Mouse (Mus musculus): ENCODE measurements around the gene Cenpl. TPM values are rescaled to one million over a fixed set of nuclear protein-coding genes. Genes with fewer than 3 reads are reported as not detected.
"Not testable (repeated sequence)": the region's sequence is repeated elsewhere in the genome, so short reads cannot be mapped to it uniquely, and the experiment has no call there.

The Cenpl gene
- total RNA-seq (2021): 10 to 100 TPM in 1 of 2 experiments, 1 to 10 TPM in 1; 9.6 to 10.2 TPM
- long read RNA-seq, experiment 1, full-length matches to known transcripts: 9 of 10 reads
- long read RNA-seq, experiment 1, partial matches to known transcripts: 1 of 10 reads
- long read RNA-seq, experiment 1, other reads (novel, unspliced or antisense): 0 of 10 reads
- long read RNA-seq, experiment 2, partial matches to known transcripts: 2 of 10 reads
- long read RNA-seq, experiment 2, other reads (novel, unspliced or antisense): 1 of 10 reads

DNA sequence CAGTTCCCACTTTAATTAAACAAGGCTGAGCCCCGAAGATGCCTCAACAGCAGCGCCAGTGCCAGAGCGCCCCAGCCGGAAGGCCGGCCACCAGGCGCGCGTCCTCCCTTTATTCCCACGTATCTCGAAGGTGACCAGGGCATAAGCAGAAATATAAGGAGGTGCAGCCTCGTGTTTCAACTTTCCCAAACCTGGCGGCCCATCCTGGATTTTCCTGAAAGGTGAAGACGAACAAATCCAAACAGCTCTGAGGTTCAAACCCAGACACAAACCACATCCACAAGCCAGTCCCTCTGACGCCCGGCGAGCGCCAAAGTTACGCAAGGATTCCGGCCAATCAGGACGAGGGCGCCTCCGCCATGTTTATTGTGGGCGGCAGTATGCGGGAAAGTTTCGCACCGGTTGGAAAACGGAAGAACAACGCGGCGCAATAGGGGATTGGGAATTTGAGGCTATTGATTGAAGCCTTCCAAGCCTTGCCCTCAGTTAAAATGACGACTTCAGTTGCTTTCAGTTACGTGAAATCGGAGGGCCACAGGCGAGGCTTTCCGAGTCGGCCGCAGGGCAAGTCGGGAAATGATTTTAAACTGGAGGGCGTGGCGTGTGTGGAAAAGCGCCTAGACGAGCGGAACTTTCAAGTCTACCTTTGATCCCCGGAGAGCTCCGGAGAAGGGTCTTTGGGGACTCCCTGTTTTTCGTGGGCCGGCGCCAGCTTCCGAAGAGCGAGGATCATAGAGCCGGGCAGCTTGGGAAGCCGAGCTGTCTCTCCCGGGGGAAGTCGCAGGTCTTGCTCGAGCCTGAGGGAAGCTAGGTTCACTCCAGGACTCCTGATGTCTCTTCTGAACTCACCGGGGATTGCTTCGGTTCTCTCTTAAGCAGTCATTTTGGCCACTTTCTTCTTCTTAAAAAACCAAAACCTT is at the start of gene Cenpl, which contains the start of gene Dars2:
Gene Cenpl (plus strand): TSS at position 362 of the 920 bp plus-strand sequence.
Gene Dars2 (minus strand): TSS at position 307 of the 920 bp plus-strand sequence.
- peak; percentile 83 to 94 for DNase-seq (ENCODE audit: low spot score in 2 of 2)

DNA sequence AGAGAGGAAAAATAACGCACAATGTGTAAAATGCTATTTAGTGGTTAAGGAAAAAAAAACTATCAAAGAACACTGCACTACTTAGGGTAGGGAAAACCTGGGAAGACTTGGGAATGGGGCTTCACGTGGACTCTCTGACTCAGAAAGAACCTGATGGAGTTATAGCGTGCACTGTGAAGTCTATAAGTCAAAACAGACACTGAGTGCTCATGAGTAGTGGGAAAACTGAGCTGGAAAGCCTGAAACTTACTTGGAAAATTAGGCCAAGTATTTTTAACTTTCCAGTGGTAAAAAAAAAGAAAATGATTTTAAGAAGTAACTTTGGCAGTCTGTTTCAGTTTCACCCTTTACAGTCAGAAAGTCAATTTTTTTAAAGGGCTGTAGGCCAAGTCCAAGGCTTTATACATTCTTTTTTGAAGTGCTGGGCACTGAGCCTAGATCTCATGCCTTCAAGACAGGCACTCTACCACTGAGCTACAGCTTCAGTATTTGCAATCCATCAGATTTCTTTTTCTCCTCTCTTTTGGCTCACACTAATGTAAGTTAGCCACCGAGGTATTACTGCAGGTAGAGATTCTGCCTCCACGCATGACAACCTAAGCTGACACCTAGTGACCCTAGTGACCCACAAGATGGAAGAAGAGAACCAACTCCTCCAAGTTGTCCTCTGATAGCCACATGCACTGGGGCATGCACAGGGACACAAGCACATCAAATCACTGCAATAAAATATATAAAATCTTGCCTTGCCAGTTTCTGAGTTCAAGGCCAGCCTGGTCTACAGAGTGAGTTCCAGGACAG is 44.9 kb upstream of the Cenpl start:
- DNase-seq (ENCODE audit: low spot score in 2 of 2): no peak

DNA sequence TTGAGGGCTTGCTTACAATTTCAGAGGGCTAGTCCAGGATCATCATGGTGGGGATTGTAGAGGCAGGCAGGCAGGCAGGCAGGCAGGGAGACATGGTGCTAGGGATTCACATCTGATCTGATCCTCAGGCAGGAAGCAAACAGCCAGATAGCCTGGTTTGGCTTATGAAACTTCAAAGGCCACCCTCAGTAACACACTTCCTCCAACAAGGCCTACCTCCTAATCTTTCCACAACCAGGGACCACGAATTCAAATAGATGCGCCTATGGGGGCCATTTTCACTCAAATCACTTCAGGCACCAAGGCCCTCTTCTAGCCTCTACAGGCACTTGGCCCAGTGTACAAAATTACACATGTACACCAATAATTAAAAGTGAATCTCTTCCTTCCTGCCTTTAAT is 43.3 kb upstream of the Cenpl start:
- no peak for DNase-seq (ENCODE audit: low spot score in 2 of 2)

DNA sequence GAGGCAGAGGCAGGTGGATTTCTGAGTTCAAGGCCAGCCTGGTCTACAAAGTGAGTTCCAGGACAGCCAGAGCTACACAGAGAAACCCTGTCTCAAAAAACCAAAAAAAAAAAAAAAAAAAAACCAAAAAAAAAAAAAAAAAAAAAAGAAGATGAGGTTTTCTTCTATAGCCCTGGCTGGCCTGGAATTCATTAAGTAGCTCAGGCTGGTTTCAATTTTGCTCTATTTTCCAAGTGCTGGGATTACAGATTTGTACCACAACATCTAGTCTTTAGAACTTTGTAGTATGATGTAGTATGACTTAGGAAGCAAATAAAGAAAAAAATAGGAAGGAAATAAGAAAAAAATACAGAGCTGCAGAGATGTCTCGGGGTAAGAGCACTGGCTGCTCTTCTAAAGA is 42.1 kb upstream of the Cenpl start:
- DNase-seq (ENCODE audit: low spot score in 2 of 2): not testable (repeated sequence)

DNA sequence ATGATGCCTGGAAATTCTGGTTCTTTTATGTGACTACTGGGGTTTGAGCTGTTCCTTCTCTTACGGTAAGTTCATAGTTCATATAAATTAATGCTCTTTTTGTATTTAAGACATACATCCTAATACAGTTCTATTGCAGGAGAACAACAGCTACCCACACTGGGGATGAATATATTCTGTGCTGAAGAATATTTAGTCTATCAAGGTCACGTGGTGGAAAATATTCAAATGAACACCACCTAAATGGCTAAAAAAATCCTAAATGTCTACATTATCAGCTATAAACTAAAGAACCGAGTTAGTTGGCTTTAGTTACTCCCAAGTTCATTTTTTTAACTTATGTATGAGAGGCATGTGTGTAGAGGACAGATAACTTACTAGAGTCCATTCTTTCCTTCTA is 40.5 kb upstream of the Cenpl start:
- DNase-seq (ENCODE audit: low spot score in 2 of 2): no peak

DNA sequence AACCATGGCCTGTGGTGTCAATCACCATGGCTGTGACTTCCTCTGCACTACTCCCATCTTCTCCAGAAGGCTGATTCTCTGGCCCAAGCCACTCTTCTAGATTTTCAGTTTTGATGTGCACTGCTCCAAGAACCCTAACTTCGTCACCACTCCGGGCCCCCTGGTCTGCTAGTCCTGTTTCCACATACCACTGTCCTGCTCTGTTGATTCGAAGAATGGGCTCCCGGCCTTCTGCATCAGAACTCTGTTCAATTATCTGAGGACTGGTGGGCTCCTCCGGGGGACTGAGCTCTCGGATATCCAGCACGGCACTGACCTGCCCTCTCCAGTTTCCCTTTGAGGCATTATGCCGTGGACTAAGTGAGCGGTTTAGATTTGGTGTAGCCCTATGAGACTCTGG is 38.6 kb upstream of the Cenpl start:
- no peak for DNase-seq (ENCODE audit: low spot score in 2 of 2)

DNA sequence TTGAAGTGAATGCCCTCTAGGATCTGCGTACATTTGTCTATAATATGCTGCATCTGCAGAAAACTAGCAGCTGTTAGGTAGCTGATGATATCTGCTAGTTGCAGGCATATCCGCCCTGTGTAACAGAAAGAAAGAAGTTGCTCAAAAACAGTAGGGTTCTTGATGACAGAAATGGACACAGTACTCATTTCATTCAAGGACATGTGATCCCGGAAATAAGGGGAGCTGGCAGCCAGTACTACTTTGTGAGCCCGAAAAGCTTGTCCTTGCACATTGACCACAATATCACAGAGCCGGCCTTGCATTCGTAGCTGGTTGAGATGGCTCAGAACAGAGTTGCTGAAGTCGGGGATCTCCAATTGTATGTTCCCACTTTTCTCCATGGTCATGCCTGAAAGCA is 38.2 kb upstream of the Cenpl start:
- DNase-seq (ENCODE audit: low spot score in 2 of 2): no peak

DNA sequence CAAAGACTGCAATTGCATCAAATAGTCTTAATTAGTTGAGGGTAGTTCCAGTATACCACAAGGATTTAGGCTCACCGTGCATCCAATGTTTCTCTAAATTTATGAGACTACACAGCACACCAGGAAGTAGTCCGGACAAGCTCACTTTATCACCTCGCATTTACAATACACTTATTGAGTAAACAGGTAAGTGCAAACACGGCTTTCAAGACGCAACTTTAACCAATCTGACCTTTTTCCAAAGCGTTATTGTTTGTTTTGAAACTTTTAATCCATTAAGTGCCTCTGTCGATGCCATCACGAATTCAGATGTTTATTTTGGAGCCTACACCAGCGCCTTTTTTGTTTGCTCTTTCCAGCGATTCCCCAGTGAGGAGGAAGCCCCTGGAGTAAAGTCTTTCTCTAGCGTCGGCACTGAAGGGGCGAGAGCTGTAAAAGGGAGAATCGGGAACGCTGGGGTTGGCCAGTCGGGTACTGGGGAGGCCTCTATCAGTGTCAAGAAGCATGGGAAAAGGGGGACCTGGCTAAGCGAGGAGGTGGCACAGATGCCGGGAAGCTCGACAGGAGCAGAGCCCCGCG is 36.6 kb upstream of the Cenpl start:
- no peak for DNase-seq (ENCODE audit: low spot score in 2 of 2)

DNA sequence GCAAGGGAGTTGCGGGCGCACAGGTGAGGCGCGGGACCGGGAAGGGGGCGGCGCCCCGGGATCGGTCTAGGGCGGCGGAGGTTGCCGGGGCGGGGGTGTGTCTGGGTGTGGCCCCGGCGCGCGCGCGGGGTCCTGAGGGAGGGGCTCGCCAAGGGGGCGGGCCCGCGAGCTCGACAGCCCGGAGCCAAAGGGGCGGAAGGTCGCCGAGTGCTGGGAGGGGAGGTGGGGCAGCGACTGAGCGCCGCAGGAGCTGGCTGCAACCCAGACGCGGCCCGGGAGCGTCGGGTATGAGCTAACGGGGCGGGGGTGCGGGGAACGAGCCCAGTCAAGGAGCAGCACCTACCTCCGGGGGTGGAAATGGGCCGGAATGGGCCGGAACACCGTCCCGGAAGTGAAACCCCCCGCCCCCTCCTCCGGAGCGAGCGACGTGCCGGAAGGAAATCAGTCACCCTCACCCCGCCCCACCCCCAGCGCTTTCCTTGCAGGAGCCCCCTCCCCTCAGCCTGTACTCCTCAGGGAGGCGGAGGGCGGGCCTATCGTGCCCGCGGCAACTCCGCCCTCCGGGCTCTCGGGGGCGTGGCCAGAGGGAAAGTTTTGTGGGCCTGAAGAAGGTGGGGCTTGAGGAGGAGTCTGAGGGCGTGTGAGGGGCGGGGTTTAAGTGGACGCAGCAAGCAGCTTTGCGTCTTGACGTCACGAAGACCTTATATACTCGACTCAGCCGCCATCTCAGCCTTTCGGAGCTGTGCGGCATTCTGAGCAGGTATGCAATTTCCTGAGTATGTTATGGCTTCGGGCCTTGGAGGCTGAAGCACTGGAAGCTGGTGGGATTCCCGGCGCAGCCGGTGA is 35.9 kb upstream of the Cenpl start, which contains the start of gene Zbtb37:
Gene Zbtb37 (minus strand): TSS at position 415 of the 846 bp plus-strand sequence.
- peak; percentile 81 to 94 for DNase-seq (ENCODE audit: low spot score in 2 of 2)

DNA sequence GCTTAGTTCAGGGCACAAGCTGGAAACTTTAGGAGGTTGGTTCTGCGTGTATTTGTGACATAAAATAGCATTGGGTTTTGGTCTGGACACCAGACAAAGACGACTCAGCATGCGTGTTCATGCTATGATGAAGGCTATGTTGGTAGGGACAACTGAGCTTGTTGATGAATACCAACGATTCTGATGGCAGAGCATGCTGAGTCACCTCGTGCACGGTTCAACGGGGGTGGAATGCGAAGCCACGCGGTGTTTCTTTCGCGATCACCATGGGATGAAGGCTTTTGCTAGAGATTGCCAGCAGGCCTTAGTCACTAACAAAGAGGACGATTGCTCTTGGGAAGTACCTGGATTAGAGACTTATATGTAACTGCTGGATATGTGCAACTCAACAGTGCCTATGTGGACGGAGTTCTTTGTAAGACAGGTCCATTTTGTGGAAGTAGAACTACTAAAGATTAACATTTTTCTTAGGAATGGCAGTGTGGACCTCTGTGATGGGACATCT is 35.2 kb upstream of the Cenpl start:
- peak in 1 of 2 experiments; percentile 35 for DNase-seq (ENCODE audit: low spot score in 2 of 2)

DNA sequence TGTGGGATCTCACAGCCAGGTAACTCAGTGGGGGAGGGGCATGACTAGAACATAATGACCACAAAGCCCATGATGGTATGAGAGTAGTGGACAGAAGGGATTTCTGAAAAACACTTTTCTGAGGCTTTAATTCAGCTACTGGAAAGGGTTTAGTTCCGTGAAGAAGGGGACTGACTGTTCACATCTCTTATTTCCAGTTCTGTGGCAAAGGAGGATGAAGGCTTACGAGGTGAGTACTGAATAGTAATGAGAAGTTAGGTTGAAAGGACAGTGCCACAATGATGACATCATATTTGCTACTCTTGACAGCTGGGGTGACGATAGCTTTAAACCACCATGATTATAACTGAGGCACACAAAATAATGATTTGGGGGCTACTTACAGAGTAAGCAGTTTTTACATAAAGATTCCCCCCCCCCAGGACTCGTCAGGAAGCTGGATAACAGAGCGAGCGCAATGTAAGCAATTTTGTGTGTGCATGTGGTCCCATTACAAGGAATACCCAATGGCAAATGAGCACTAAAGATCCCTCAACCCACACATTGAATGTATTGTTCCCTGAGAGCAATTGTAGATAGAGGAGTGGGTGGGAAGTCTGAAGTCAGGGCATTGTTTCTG is 34.6 kb upstream of the Cenpl start:
- no peak for DNase-seq (ENCODE audit: low spot score in 2 of 2)

DNA sequence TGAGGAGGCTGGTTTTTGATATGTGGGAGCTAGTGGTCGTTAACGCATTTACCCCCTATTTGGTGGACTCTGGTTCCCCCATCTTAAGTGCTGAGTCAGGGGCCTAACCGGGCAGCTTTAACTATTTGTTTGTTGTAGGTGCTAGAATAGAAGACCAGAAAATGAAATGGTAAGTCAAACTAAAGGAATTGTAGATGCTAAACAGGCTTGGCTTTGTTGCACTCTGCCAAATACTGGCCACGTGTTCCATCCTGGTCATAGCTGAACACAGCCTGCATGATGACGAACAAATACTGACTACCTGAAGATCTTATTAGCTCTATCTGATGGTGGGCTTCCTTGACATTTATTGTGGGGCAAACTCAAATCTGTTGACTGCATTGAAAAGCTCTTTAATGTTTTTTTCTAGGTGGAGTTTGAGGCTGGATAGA is 34.1 kb upstream of the Cenpl start:
- no peak for DNase-seq (ENCODE audit: low spot score in 2 of 2)

DNA sequence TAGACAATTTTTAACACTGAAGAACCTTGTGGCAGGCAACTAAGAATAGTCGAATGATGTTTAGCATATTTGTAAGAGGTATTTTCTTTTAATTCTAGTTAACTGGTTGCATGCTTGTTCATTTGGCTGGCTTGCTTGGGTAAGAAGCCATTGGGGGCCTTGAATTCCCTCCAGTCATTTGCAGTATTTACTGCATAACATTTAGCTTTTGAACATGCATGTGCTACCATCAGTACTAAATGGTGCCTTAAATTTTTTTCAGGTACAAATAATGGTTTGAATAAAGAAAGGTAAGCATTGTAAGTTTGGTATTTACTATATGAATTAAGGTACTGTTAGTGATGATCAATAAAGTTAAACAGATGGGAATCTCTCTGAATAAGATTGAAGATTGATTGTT is 33.5 kb upstream of the Cenpl start:
- DNase-seq (ENCODE audit: low spot score in 2 of 2): no peak

DNA sequence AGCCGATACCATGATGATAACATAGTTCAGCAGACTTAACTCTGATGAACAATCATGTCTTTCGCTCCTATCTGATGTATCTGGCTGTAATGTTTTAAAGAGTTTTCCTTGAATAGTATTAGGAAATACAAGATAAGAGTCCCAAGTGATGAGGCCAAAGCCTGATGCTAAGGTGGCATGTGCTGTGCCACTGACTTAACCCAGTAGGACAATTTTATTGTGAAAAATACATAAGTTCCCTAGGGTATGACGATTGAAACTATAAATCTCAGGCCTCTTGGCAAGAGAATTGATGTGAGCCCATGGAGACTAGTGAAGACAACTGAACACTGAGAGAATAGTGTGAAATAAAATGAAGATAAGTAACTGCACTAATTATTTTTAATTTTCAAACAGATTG is 32.9 kb upstream of the Cenpl start:
- DNase-seq (ENCODE audit: low spot score in 2 of 2): no peak

DNA sequence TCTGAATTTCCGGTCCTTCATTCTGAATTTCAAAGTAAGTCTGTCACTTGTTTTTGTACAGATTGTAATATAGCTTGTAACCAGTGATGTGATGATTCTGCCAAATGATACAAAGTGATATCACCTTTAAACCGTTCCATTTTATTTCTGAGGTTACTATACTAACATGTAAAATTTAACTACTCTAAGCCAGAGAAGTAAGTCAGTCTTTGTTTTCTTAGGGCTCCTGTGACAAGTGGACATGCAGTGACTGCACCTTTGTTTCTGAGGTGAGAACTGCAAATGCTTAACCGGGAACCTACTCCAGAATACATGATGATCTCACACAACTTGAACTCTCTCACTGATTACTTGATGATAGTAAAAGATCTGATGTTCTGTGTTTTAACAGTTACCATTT is 32.5 kb upstream of the Cenpl start:
- DNase-seq (ENCODE audit: low spot score in 2 of 2): no peak

DNA sequence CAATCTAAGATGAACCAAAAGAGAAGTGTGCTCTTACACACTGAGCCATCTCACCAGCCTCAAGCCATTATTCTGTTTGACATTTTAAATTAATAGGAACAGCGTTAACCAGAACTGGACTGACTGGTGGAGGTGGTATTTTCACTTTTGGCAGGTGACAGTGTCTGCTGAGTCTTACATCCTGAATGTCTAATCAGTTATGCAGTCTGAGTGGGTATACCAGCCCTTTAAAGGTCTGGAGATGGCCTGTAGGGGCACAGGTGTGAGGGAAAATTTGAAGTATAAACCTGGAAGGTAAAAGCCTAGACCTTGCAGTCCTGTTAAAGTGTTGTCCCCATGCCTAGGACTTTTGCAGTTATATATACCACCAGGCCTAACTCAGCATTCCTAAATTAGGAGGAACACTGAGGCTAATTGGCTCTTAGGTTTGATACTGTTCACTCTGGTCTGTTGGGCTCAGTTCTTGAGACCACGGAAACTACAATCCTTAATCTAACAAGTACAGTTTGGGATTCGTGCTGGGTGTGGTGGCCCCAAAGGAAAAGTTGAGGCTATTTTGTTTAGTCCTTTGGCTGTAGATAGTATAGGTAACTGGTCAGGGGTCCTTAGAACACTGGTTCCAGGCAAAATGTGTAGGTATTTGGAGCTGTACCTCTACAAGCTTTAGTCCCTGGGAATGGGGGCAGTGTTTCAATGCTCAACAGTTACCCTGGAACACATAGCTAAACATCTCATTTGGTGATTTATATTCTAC is 31.4 kb upstream of the Cenpl start:
- no peak for DNase-seq (ENCODE audit: low spot score in 2 of 2)

DNA sequence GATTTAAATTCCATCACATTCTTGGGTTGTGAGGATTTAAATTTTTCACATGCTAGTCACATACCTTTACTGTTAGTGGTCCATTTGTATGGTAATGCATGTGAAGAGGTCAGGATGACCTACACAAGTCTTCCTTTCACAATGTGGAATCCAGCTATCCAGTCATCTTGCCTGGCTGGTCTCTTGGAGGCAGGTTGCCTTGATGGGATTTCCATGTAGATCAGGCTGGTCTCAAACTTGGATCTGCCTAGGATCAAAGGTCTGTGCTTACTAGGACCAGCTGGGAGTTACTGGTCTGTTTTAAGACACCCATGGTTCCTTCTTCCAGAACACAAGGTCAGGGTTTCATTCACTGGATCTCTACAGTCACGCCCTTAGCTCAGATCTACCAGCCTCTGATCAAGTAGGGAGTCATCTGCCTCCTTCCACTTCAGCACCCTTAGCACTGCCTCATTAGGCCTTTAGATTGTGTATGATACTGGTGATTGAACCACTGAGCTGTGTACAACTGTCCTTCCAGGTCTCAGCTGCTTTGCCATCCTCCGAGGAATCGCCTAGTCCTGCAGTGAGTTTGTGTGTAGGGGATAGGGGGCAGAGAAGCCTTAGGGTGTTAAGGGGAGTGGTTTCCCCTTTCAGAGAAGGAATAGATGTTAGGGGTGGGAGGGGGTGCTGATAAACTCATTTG is 30.6 kb upstream of the Cenpl start:
- no peak for DNase-seq (ENCODE audit: low spot score in 2 of 2)

DNA sequence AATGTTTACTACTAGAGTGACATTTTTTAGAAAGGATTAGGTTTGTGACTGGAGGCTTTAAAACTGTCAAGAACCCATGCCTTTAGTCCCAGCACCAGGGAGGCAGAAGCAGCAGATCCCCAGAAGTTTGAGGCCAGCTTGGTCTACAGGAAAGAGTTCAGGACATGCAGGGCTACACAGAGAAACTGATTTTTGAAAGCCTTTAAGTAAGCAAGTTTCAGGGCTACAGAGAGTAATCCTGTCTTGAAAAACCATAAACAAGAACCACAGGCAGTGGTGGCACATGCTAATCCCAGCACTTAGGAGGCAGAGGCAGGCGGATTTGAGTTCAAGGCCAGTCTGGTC is 30.1 kb upstream of the Cenpl start:
- DNase-seq (ENCODE audit: low spot score in 2 of 2): no peak

Measured in adrenal gland, postnatal 4 days (tissue).